Mouse (Mus musculus) urinary bladder, postnatal 14 days (tissue): ENCODE measurements around the gene Sstr5.

Experiments
- DNase-seq: peaks from one replicate; pipeline ENCODE4 v3.0.0; 2021; ENCODE audit warnings: low spot score

Gene Sstr5

GRCm38 (mm10) chr17:25472044-25472443, 25.0 kb downstream of the Sstr5 start:
- peak; percentile 18 for DNase-seq

GRCm38 (mm10) chr17:25471418-25471817, 25.7 kb downstream of the Sstr5 start:
- peak; percentile 28 for DNase-seq

GRCm38 (mm10) chr17:25469798-25470197, 27.3 kb downstream of the Sstr5 start:
- peak; percentile 63 for DNase-seq

- DNase-seq = no peak
Measured at GRCm38 (mm10) chr17:25468301-25468700, 28.8 kb downstream of the Sstr5 start.

GRCm38 (mm10) chr17:25467781-25468180, 29.3 kb downstream of the Sstr5 start:
- DNase-seq = no peak

- DNase-seq = no peak
Measured at GRCm38 (mm10) chr17:25466257-25466656, 30.8 kb downstream of the Sstr5 start.

- no peak for DNase-seq
Measured at GRCm38 (mm10) chr17:25464091-25464490, 33.0 kb downstream of the Sstr5 start.

GRCm38 (mm10) chr17:25463326-25463945, 33.7 kb downstream of the Sstr5 start:
- DNase-seq = no peak

- peak; percentile 18 for DNase-seq
Measured at GRCm38 (mm10) chr17:25462236-25462875, 34.7 kb downstream of the Sstr5 start.

GRCm38 (mm10) chr17:25456540-25456939, 40.5 kb downstream of the Sstr5 start:
- DNase-seq = no peak

- no peak for DNase-seq
Measured at GRCm38 (mm10) chr17:25454272-25454671, 42.8 kb downstream of the Sstr5 start, which contains the start of gene Tekt4. TSS of gene Tekt4 (plus strand) at chr17:25454615.

GRCm38 (mm10) chr17:25452246-25452965, 44.7 kb downstream of the Sstr5 start:
- no peak for DNase-seq

- DNase-seq = no peak
Measured at GRCm38 (mm10) chr17:25450329-25450728, 46.8 kb downstream of the Sstr5 start.

- no peak for DNase-seq
Measured at GRCm38 (mm10) chr17:25447865-25448264, 49.2 kb downstream of the Sstr5 start.

- no peak for DNase-seq
Measured at GRCm38 (mm10) chr17:25445841-25446240, 51.2 kb downstream of the Sstr5 start.

- no peak for DNase-seq
Measured at GRCm38 (mm10) chr17:25445074-25445473, 52.0 kb downstream of the Sstr5 start.

GRCm38 (mm10) chr17:25442889-25443288, 54.2 kb downstream of the Sstr5 start:
- DNase-seq = no peak

- DNase-seq = no peak
Measured at GRCm38 (mm10) chr17:25441417-25441816, 55.7 kb downstream of the Sstr5 start.
